Mouse (Mus musculus) liver, embryonic 12.5 days (tissue): Measurements from ENCODE around the gene H2-M10.4. TPM values are rescaled to one million over a fixed set of nuclear protein-coding genes. Genes with fewer than 3 reads are reported as not detected.

Source experiments
- polyA plus RNA-seq: library from polyadenylated mRNA; unstranded; fragments of >200 nt; fragmentation: Nextera tagmentation; extraction: Ambion mirVana; gene quantifications from 2 replicates; pipeline ENCODE4 v1.2.1, GENCODE M21; 2016

H2-M10.4 gene
- polyA plus RNA-seq, 1 experiment from 2014 or later, result not detected

Other genes starting within 250 kb of the H2-M10.4 start
- gene Rpp21, start 204.3 kb downstream of the H2-M10.4 start, polyA plus RNA-seq, result 80.6 and 89.7 TPM in 2 replicates
- gene Trim39, start 190.1 kb downstream of the H2-M10.4 start, polyA plus RNA-seq, result 10.1 and 11.0 TPM in 2 replicates
- gene H2-M10.2, start 175.8 kb downstream of the H2-M10.4 start, polyA plus RNA-seq, result not detected in 2 replicates
- gene H2-M10.1, start 136.2 kb downstream of the H2-M10.4 start, polyA plus RNA-seq, result not detected in 2 replicates
- gene H2-M10.3, start 93.9 kb downstream of the H2-M10.4 start, polyA plus RNA-seq, result not detected in 2 replicates
- not detected in 2 replicates for gene H2-M11, start 84.7 kb upstream of the H2-M10.4 start, polyA plus RNA-seq
- not detected in 2 replicates for gene H2-M9, start 180.3 kb upstream of the H2-M10.4 start, polyA plus RNA-seq
- gene H2-M1, start 209.9 kb upstream of the H2-M10.4 start, polyA plus RNA-seq, result not detected in 2 replicates